Mouse (Mus musculus) urinary bladder, postnatal 14 days (tissue): ENCODE measurements around the gene Slc28a1.
A peak's percentile ranks its signal among the peaks of the same experiment; 100 is the strongest.
"Not testable (repeated sequence)": the region's sequence is repeated elsewhere in the genome, so short reads cannot be mapped to it uniquely, and the experiment has no call there.

Experiments
- DNase-seq: peaks from one replicate; pipeline ENCODE4 v3.0.0; 2021; ENCODE audit warnings: low spot score

The Slc28a1 gene

DNA sequence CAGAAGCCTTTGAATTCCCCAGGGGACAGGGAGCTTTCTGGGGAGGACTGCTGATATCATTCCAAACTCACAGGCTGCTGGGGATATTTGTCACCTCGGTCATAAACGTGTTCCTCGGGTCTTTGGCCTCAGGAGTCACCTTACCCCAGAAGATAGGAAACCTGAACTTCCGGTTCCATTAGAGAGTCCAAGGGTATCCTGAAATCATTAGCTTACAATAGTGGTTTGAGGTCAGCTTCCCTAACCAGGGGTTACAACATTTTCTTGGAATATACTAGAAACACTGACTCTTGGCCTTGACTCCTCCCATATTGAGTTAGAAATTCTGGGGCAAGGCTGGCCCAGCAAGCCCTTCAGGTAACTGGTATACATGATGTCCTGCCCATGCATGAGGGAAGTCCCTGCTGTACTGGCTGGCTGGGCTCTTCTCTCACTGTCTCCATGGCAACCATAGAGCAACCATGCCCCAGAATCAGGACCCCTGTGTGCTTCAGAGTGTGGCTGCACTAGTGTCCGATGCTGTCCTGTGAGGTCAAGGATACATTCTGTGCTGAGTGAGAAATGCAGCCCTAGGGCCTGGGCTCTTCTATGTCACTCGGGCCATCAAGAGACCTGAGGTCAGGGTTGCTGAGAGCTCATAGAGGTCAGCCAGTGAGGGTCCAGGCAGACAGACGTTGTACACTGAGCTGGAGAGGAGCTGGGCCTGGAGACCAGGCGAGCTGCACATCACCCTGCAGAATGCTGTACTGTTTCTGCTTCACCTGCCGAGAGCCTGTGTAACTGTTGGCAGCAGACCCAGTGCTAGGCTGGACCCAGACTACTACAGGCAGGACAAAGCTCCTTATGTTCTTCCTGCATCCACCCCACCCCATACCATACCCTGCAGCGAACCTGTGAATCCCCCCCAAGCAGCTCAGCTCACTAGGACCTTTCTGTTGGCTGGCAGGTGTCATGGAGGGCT lies 10.9 kb downstream of the Slc28a1 start:
- no peak for DNase-seq

DNA sequence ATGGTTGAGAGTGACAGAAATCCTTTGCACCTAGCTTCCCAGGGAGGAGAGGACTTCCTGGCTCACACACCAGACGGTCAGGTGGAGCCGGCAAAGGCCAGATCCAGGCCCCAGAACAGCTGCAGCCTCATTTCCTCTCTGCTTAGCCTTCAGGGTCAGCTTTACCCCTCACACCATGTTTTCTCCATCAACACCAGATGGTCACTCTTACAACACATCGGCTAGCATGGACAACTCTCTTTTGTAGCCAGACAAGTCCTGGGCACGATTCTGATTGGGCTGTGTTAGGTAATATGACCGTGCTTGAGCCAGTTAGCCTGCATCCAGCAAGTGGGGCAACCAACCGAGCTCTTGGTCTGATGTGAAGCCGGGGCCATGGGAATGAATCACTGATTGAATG lies 17.3 kb downstream of the Slc28a1 start:
- peak; percentile 20 for DNase-seq

DNA sequence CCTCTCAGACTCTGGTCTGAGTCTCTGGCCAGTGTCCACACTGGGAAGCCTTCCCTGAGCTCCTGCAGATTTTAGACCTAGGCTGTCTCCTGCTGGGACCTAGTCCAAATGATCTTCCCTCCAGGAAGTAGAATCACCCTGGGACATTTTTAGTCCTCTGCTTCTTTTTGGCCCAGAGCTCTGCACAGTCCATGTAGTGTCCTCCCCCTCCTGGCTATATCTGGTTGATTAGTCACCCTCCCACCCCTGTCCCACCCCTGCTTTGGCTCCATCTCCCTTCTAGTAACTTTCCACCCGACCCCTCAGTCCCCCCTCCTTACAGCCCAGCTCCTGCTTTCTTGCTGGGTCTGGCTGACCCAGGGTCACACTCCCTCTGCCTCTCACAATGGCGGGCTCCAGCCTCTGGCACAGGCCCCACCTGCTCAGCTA lies 18.3 kb downstream of the Slc28a1 start:
- peak; percentile 40 for DNase-seq

DNA sequence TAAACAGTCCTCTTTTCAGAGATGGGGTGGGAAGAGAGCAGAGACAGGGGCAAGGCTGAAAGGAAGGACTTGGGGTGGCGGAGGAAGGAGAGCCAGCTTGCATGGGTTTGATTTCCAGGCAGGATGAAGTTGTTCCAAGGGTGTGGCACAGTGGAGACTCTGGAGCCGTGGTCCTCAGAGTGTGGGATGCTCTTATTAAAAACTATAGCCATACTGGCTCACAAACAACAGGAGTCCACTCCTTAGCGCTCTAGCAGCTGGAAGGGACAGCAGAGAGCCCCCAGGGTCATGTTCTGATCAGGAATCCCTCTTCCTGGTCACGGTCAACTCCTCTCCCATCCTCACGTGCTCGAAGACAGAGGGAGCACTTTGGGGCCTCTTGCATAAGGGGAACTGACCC lies 18.8 kb downstream of the Slc28a1 start:
- DNase-seq, result no peak

DNA sequence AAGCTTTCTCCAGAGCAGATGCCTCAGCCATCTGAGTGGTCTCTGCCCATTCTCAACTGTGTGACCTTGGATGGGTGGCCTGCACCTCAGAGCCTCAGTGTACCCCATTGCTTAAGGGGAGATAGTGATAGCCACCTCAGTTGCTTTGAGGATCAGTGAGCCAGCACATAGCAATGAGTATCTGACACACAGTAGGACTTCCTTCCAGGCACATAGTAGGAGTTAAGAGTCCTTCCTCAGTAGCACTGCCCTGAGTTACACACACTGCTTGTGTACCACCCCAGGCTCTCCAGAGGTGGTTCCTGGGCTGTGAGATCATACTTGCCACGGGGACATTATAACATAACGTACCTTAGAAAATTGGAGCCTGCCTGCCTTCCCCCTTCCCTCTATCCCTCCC lies 19.3 kb downstream of the Slc28a1 start:
- DNase-seq, result no peak

DNA sequence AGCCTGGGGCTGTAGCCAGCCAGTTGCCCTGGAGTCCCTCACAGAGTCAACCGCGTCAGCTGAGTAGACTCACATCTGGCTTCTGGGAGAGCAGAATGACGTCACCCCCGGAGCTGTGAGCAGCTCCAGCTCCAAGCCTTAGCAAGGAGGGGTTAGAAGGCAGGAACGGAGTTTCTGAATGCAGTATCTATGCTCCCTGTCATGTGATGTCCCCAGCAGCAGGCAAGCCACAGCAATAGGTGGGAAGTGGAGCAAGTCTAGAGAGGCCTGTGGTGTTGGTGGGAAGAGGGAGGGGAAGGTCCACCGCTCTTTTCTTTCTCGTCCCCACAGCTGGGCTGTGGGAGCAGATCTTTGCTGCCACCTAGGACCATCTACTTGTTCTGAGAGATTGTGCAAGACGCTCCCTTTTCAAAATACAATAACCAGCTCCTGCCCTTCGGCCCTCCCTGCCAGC lies 20.0 kb downstream of the Slc28a1 start:
- DNase-seq, result peak; percentile 70

DNA sequence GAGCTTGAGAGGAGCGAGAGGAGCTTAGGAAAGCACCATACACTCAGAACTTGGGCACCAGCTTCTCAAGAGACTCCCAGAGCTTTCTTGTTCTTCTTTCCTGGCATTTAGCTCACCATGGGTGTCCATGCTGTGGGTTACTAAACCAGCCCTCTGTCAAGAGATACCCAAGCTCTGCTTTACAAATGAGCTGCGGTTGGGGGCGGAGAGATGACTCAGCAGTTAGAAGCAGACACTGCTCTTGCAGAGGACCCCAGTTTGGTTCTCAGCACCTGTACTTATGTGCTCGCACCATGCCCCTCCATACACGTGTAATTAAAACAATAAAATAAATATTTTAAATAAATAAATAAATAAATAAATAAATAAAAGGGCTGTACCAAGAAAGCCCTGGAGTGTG lies 22.7 kb downstream of the Slc28a1 start:
- DNase-seq, result no peak

DNA sequence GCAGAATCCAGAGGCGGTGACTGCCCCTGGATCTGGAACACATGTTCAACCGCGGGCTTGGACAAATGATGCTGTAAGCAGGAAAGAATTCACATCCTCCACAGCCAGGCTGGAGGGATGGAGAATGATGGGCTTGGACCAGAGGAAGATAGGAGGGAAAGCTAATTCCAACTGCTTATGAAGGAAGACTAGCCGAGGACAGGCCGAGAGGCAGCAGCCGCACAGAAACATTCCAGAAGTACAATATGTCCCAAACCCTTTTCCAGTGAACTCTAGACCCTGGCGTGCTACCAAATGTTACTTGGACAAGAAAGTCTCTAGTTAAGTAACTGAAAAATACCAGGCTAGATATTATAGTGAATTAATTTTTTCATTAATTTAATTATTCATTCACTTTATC lies 24.5 kb downstream of the Slc28a1 start:
- peak; percentile 65 for DNase-seq

DNA sequence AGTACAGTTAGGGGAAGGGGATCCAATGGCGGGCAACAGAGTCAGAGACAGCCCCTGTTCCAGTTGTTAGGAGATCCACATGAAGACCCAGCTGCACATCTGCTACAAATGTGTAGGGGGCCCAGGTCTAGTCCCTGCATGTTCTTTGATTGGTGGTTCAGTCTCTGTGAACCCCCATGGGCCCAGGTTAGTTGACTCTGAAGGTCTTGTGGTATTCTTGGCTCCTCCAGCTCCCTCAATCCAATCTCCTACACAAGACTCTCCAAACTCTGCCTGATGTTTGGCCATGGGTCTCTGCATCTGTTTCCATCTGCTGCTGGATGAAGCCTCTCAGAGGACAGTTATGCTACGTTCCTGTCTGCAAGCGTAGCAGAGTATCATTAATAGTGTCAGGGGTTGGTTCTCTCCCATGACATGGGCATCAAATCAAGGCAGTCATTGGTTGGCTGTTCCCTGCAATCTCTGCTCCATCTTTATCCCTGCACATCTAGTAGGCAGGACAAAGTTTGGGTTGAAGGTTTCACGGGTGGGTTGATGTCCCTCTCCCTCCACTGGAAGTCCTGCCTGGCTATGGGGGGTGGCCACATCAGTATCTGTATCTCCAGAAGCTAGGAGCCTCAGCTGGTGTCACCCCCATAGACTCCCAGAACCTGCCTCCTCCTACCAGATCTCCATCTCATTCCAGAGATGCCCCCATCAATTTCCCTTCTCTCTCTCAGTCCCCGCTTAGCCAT lies 25.2 kb downstream of the Slc28a1 start:
- DNase-seq, result no peak

DNA sequence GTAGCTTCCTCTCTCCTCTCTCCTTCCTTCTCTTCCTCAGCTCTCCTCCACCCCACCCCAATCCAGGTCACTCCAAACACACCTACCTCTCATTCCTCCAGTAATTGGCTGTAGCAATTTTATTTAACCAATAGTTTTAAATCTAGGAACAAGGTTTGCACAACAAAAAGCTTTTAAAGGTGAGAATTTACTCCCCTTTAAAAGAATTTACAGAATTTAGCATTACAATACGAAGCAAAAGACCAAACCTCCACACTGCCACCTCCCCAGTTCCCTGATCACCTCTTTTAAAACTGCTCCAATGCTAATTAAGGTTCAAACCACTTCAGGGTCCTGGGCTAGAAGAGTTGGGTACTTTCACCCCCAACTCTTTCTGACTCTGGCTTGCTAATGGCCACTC lies 26.9 kb downstream of the Slc28a1 start:
- no peak for DNase-seq

DNA sequence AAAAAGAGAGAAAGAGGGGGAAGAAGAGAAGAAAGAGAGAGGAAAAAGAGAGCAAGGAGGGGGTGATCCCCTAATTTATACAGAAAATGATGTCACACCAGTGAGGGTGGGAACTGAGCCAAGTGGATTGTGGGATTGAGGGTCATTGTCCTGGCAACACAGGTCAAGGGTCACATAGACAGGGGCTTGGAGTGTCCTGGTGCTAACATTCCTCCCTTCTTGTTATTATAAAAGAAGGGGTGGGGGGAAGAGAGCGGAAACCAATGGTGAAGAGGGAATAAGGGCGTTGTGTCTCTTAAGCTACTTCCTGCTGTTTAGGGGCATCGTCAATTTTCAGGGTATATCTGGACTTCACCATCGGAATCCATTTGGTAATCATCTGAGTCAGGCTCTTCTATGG lies 28.5 kb downstream of the Slc28a1 start:
- not testable (repeated sequence) for DNase-seq

DNA sequence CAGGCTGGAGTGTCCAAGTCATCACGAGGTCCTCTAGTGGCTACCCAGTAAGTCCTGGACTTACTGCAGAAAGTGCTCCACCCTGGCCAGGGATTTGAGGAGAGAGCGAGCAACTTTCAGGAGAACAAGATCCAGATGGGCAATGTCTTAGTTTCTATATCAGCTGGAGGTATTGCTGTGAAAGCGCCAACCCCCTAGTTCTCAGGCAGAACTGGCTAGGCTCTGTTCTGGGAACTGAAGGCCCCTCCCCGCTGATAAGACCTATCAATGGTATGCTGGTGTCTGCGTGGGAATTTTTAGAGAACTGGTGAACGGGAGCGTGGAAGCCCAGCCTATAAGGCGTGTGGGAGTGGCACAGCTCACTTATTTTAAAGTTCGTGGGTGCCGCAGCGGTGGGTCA lies 35.2 kb downstream of the Slc28a1 start:
- DNase-seq, result no peak

DNA sequence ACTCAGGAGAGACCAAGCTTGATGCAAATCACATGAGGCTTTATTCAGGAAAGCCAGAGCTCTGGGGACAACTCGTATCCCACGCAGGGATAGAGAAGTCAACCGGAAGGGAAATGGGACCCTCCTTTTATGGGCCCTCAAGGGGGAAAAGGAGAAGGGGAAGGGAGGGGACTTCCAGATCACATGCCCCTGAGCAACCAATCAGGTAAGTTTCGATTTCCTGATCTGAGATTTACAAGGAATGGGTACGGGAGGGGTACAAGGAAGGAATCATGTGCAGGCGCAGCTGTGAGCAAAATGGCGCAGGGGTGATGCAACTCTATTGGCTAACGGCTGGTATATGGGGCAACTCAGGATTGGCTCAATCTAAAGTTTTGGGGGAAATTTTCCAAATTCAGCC lies 36.6 kb downstream of the Slc28a1 start:
- DNase-seq, result no peak

DNA sequence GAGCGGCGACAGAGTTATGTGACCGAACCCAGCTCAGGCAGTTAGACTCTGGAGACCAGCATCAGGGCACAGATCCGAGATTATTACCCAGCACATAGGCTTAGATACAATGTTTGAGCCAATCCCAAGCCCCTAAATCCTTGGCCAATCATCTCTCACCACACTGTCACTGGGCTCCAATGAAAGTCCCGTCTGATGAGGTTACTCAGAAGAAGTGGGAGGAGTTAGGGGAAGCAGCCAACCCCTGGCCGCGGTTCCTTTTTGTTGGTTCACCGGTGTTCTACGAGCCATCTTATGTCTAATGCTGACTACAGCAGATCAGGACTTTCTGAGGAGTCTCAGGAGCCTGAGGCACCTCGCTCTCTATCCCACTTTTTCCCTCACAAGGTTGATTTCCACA lies 37.7 kb downstream of the Slc28a1 start:
- DNase-seq, result no peak

DNA sequence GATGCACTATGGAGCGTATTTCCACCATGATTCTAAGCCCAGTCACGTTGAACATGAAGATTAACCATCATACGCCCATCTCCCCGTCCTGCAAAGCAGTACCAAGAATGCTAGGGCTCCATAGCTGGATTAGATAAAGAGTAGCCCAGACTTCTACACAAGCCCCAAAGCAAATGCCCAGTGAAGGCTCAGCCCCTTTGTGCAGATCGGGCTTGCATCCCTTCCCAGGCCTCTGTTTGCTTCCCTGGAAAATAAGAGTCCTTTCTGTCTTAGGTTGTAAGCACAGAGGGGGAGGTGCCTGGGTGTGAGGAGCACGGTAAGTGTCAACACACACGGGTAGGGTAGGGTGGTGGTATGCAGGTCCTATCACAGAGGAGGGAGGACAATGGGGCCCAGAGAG lies 38.2 kb downstream of the Slc28a1 start:
- DNase-seq, result no peak

DNA sequence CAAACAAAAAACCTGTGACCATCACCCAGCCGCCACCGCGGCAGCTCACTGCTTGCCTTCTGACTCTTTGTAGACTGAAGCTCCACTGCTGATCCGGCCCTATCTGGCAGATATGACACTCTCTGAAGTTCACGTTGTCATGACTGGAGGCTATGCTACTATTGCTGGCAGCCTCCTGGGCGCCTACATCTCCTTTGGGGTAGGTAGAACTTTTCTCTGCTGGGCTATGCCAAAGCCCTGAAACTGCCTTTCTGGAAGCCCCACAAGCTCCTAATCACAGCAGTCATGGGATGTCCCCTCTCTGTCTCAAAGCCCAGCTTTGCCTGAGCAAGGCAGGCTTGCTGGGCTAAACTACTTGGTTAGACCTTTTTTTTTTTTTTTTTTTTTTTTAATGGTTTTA lies 38.7 kb downstream of the Slc28a1 start:
- DNase-seq, result no peak

DNA sequence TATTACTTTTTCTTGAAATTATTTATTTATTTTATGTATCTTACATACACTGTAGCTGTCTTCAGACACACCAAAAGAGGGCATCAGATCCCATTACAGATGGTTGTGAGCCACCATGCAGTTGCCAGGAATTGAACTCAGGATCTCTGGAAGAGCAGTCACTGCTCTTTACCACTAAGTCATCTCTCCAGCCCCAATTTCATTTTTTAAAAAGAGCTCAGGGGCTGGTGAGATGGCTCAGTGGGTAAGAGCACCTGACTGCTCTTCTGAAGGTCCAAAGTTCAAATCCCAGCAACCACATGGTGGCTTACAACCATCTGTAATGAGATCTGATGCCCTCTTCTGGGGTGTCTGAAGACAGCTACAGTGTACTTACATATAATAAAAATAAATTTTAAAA lies 39.6 kb downstream of the Slc28a1 start:
- not testable (repeated sequence) for DNase-seq

DNA sequence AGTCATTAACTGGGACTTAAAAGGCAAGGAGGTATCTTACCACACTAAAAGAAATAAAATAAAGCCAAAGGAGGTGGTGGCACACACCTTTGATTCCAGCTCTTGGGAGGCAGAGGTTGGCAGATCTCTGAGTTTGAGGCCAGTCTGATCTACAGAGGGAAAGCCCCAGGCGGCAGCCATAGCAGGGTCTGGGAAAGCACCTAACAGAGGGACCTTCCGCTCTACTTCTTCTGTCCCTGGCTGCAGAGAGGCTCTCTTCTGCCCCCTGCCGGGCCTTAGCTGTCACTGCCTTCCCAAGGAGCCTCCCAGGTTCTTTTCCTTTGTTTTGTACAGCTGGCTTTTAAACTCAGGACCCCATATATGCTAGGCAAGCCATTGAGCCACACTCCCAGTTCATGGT lies 40.4 kb downstream of the Slc28a1 start:
- peak; percentile 48 for DNase-seq

DNA sequence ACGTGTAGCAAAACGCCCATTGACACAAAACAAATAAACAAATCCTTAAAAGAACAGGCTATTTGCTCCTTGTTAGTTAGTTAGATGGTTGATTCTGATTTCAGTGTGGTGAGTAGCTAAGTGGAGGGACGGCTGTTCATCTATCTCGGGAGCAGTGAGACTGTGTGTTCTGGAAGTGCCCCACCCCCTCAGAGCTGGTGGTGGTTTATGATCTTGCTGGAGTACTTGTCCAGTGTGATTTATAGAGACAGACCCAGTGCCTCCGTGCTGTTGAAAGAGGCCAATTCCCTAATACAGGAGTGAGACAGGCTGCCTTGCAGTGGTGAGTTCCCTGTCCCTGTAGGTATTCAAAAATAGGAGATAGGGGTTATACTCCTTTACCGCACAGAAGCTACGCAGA lies 44.3 kb downstream of the Slc28a1 start:
- no peak for DNase-seq

DNA sequence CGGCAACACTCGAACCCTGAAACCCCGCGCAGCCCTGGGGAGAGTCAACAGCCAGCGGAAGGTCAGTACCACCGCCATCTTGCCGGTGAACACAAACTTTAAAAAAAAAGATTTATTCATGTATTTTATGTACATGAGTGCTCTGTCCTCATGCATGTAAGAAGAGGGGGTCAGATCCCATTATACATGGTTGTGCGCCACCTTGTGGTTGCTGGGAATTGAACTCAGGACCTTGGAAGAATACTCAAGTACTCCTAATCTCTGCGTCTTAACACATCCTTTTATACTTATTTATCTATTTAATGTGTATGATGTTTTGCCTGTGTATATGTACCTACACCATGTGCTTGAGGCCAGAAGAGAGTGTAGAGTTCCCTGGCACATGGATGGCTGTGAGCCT lies 47.1 kb downstream of the Slc28a1 start:
- no peak for DNase-seq

DNA sequence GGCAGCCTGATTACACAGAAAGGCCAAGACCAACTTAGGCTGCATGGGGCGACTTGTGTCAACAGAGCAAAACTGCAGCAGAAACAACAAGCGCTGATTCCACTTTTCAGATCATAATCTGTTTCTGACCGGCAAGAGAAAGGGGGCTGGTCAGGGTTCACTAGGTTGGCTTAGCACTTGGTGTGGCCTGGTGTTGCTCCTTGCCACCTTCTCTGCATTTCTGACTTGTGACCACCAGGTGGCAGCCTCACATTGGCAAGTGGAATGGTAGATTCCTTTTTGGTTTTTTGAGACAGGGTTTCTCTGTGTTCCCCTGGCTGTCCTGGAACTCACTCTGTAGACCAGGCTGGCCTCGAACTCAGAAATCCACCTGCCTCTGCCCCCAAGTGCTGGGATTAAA lies 47.7 kb downstream of the Slc28a1 start:
- peak; percentile 77 for DNase-seq

DNA sequence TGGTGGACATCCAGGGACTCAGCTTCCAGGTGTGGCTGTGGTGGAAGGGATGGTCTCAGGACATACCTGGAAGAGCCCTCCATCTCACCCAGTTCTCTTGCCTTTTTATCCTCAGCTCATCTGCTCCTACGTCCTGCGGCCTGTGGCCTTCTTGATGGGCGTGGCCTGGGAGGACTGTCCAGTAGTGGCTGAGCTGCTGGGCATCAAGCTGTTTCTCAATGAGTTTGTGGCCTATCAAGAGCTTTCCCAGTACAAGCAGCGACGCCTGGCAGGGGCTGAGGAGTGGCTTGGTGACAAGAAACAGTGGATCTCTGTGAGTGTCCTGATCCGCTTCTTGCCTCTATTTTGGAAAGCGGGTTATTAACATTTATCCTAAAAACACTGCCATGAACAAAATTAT lies 49.8 kb downstream of the Slc28a1 start:
- no peak for DNase-seq

DNA sequence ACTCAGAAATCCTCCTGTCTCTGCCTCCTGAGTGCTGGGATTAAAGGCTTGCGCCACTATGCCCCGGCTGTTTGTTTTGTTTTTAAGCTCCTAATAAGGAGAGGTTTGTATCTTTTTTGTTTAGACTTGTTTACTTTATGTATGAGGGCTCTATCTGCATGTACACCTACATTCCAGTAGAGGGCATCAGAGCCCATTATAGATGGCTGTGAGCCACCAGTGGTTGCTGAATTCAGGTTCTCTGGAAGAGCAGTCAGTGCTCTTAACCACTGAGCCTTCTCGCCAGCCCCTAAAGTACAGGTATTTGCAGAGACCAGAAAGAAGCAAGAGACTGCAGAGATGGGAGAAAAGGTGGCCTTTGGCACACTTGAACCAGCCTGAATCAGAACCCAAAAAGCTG lies 52.5 kb downstream of the Slc28a1 start:
- no peak for DNase-seq
